Mouse (Mus musculus) midbrain, embryonic 12.5 days (tissue): ENCODE results near the gene Akap1. TPM values are rescaled to one million over a fixed set of nuclear protein-coding genes. Genes with fewer than 3 reads are reported as not detected.

Source experiments
- ATAC-seq: fragments of 200-750 bp; cut with Nextera tagmentation; 2 replicates; pipeline ENCODE4 v1.8.0; 2017; ENCODE audit warnings: low read depth, moderate TSS enrichment, moderate library complexity; ENCODE audit not compliant: low FRiP score
- H3K27ac ChIP-seq: fragments of 300-500 bp; sonication (generic); replicated peaks from 2 replicates; pipeline ENCODE4 v1.5.1; 2016; ENCODE audit warnings: mild to moderate bottlenecking
- H3K27me3 ChIP-seq: fragments of 300-500 bp; sonication (generic); 2 replicates; pipeline ENCODE4 v1.6.1; 2016; ENCODE audit warnings: mild to moderate bottlenecking
- H3K36me3 ChIP-seq: fragments of 300-500 bp; sonication (generic); 2 replicates; pipeline ENCODE4 v1.6.1; 2016
- H3K4me1 ChIP-seq: fragments of 300-500 bp; sonication (generic); 2 replicates; pipeline ENCODE4 v1.6.1; 2016
- H3K4me2 ChIP-seq: fragments of 300-500 bp; sonication (generic); replicated peaks from 2 replicates; pipeline ENCODE4 v1.6.1; 2016; ENCODE audit warnings: mild to moderate bottlenecking, moderate library complexity
- H3K4me3 ChIP-seq: fragments of 300-500 bp; sonication (generic); 2 replicates; pipeline ENCODE4 v1.5.1; 2016; ENCODE audit warnings: mild to moderate bottlenecking
- H3K9ac ChIP-seq: fragments of 300-500 bp; sonication (generic); replicated peaks from 2 replicates; pipeline ENCODE4 v1.6.1; 2016; ENCODE audit warnings: mild to moderate bottlenecking, moderate library complexity
- H3K9me3 ChIP-seq: fragments of 300-500 bp; sonication (generic); 2 replicates; pipeline ENCODE4 v1.6.1; 2016; ENCODE audit warnings: mild to moderate bottlenecking
- WGBS: fragments of 180-500 bp; shearing (Covaris S2); methylation state at CpG from one replicate; pipeline ENCODE4 v1.1.7; 2016; 5-methylcytosine and 5-hydroxymethylcytosine counted together
- polyA plus RNA-seq: library from polyadenylated mRNA; unstranded; fragments of >200 nt; fragmentation: Nextera tagmentation; extraction: Ambion mirVana; gene quantifications from 2 replicates; pipeline ENCODE4 v1.2.1, GENCODE M21; 2016

The Akap1 gene
- polyA plus RNA-seq, 1 experiment from 2014 or later, result 23.7 TPM

DNA sequence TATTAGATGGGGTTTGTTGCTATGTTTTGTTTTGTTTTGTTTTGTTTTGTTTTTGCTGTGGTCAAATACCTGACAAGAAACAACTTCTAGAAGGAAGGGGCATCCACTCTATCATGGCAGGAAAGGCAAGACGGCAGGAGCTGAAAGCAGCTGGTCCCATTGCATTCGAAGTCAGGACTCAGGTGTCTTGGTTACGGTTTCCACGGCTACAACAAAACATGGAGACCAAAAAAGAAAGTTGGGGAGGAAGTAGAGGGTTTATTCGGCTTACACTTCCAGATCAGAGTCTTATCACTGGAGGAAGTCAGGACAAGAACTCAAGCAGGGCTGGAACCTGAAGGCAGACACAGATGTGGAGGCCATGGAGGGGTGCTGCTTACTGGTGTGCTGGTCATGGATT is 47.3 kb downstream of the Akap1 start:
- WGBS, result 72% methylated on average over 5 of the region's 5 CpGs
- Histone ChIP-seq H3K4me1 (peaks cover 21% of the 10 kb centered on the region), H3K4me3 (no peak overlapping the region), H3K9me3 (no peaks in the 10 kb centered on the region), H3K27ac (no peak overlapping the region), H3K9ac (no peak overlapping the region), H3K4me2 (no peak overlapping the region), H3K36me3 (no peaks in the 10 kb centered on the region), H3K27me3 (peaks cover 7% of the 10 kb centered on the region; the same call in 1 of the 2 replicates)
- no peak for ATAC-seq

DNA sequence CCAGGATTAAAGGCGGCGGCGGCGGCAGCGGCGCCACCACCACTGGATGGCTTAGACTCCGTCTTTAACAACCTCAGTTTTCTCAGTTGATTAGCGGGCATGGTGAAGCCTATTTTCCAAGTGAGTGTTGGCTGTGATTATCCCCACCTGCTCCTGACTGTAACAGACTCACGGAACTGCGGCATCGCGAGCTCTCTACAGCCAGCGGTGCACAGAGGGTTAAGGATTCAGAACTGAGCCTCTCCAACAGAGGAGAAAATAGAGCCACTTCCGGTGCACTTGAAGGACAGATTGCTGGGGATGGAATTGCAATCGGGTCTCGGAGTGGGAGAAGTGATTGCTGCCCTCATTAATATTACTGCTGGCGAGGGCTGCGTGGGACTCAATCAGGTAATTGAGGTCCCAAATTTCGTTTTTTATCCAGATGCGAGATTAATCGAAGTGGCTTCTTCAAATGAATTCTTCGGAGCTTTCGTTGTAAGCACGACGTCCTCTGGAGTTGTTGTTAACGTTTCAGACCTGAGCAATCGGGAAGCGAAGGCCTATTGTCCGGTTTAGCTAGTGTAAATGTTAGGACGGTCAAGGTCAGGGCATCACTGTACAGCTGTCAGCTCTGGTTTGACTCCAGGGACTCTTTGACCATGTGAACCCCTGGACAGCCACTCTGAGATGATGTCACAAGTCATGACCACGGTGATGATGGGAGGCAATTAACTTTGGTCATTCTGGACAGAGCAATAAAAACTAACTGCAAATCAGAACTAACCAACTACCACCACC is 61.0 kb downstream of the Akap1 start:
- H3K27ac ChIP-seq, result no peak overlapping the region

DNA sequence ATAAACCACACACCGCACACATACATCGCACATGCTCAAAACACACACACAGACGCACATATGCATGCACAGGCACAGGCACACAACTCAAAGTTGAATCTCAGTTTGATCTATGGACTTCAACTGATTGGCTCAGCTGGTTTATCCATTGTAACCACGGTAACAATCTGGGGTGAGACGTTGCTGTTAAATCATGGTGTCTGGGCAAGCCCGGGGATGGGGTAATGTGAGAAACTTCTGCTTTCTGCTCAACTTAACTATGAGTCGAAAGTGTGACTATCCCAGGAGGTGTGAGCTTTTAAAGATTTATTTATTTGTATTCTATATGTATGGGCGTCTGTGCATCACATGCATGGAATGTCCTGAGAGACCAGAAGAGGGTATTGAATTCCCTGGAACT is 68.2 kb downstream of the Akap1 start:
- 95% methylated on average over 8 of the region's 8 CpGs for WGBS
- no peak for ATAC-seq
- 0 out of 2 replicates have a peak, but pooled peaks cover 3% of the 10 kb centered on the region for H3K9me3 ChIP-seq
- H3K4me1 ChIP-seq, result no peaks in the 10 kb centered on the region
- no peak overlapping the region for H3K27ac ChIP-seq
- H3K4me2 ChIP-seq, result no peak overlapping the region
- no peak overlapping the region for H3K4me3 ChIP-seq
- H3K27me3 ChIP-seq, result no peaks in the 10 kb centered on the region
- H3K9ac ChIP-seq, result no peak overlapping the region
- no peaks in the 10 kb centered on the region for H3K36me3 ChIP-seq

More for the DNA sequence above, 61.0 kb downstream of the Akap1 start:
- no peaks in the 10 kb centered on the region for H3K36me3 ChIP-seq
- H3K4me2 ChIP-seq, result peak overlapping the region; percentile 29
- H3K9me3 ChIP-seq, result 0 out of 2 replicates have a peak, but pooled peaks cover 3% of the 10 kb centered on the region
- peak overlapping the region; percentile 4; the same call in 1 of the 2 replicates for H3K4me3 ChIP-seq
- H3K27me3 ChIP-seq, result no peaks in the 10 kb centered on the region
- 65% methylated on average over 31 of the region's 31 CpGs for WGBS
- ATAC-seq, result no peak
- H3K9ac ChIP-seq, result no peak overlapping the region
- H3K4me1 ChIP-seq, result 0 out of 2 replicates have a peak, but pooled peaks cover 5% of the 10 kb centered on the region

DNA sequence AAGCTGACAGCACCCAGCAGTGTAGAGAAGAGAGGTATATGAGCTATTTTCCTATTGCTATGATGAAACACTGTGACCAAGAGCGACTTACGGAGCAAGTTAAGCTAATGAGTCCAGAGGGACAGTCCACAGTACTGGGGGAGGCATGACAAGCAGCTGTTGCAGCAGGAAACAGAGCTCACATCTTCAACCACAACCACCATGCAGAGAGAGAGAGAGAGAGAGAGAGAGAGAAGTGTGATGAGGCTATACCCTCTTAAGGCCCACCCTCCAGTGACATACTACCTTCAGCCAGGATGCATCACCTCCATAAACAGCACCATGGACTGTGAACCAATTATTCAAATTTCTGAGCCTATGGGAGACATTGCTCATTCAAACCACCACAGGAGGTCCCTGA is 74.5 kb downstream of the Akap1 start:
- Histone ChIP-seq H3K27me3 (no peaks in the 10 kb centered on the region), H3K9ac (no peak overlapping the region), H3K4me2 (no peak overlapping the region), H3K4me1 (no peaks in the 10 kb centered on the region), H3K9me3 (no peaks in the 10 kb centered on the region), H3K36me3 (no peaks in the 10 kb centered on the region), H3K27ac (no peak overlapping the region), H3K4me3 (no peak overlapping the region)
- ATAC-seq, result no peak
- 89% methylated on average over 2 of the region's 2 CpGs for WGBS

DNA sequence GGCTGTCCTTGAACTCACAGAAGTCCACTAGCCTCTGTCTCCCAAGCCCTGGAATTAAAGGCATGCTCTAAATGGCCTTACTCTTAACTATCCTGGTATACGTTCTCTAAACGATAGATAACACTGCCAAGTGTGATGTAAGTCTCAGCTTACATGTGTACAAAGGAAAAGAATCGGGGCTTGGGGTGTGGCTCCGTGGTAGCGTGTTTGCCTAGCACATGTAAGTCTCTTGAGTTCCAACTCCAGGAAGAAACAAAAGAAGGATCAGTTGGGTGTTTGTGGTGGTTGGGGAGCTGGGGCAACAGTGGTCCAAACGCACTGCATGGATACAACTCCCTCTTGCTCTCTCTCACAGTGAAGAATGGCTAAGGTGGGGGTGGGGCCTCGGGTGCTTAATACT is 77.6 kb downstream of the Akap1 start:
- 85% methylated on average over 7 of the region's 7 CpGs for WGBS
- H3K27ac ChIP-seq, result no peak overlapping the region
- no peak for ATAC-seq

GRCm38 (mm10) chr11:88783525-88783924 is 80.9 kb downstream of the Akap1 start:
- Histone ChIP-seq H3K4me1 (no peaks in the 10 kb centered on the region), H3K27ac (no peak overlapping the region), H3K36me3 (no peaks in the 10 kb centered on the region), H3K27me3 (no peaks in the 10 kb centered on the region), H3K4me3 (no peak overlapping the region), H3K4me2 (no peak overlapping the region), H3K9me3 (no peaks in the 10 kb centered on the region; the same call in 1 of the 2 replicates), H3K9ac (no peak overlapping the region)
- 86% methylated on average over 4 of the region's 4 CpGs for WGBS
- ATAC-seq, result no peak

More for the DNA sequence above, 77.6 kb downstream of the Akap1 start:
- H3K4me3 ChIP-seq, result no peak overlapping the region
- H3K4me2 ChIP-seq, result no peak overlapping the region
- no peak overlapping the region for H3K9ac ChIP-seq
- no peaks in the 10 kb centered on the region for H3K36me3 ChIP-seq
- H3K27me3 ChIP-seq, result no peaks in the 10 kb centered on the region
- H3K9me3 ChIP-seq, result no peaks in the 10 kb centered on the region; the same call in 1 of the 2 replicates
- no peaks in the 10 kb centered on the region for H3K4me1 ChIP-seq

- H3K9me3 ChIP-seq, result no peaks in the 10 kb centered on the region; the same call in 1 of the 2 replicates
- H3K9ac ChIP-seq, result no peak overlapping the region
- no peaks in the 10 kb centered on the region for H3K27me3 ChIP-seq
- 93% methylated on average over 5 of the region's 5 CpGs for WGBS
- H3K4me1 ChIP-seq, result no peaks in the 10 kb centered on the region
- H3K4me2 ChIP-seq, result no peak overlapping the region
- no peak for ATAC-seq
- H3K36me3 ChIP-seq, result no peaks in the 10 kb centered on the region
- no peak overlapping the region for H3K27ac ChIP-seq
- H3K4me3 ChIP-seq, result no peak overlapping the region
These were observed 81.9 kb downstream of the Akap1 start for GRCm38 (mm10) chr11:88782531-88782930.

Other genes with a start within 250 kb of the Akap1 start
- 41.5 and 47.9 TPM in 2 replicates for gene Msi2, start 146.1 kb downstream of the Akap1 start, polyA plus RNA-seq
- gene Scpep1, start 90.9 kb upstream of the Akap1 start, polyA plus RNA-seq, result 45.5 and 47.9 TPM in 2 replicates
- not detected in 2 replicates for gene Elobl, start 102.3 kb upstream of the Akap1 start, polyA plus RNA-seq
- 32.9 and 34.2 TPM in 2 replicates for gene Coil, start 105.7 kb upstream of the Akap1 start, polyA plus RNA-seq
- gene Trim25, start 134.8 kb upstream of the Akap1 start, polyA plus RNA-seq, result 3.1 and 3.6 TPM in 2 replicates
- gene Dgke, start 202.3 kb upstream of the Akap1 start, polyA plus RNA-seq, result 9.5 and 9.6 TPM in 2 replicates
- not detected in 2 replicates for gene Gm525, start 209.3 kb upstream of the Akap1 start, polyA plus RNA-seq